Mouse (Mus musculus): ENCODE results near the gene E2f4. TPM values are rescaled to one million over a fixed set of nuclear protein-coding genes. Genes with fewer than 3 reads are reported as not detected.
A peak's percentile ranks its signal among the peaks of the same experiment; 100 is the strongest.
"Not testable (repeated sequence)": the region's sequence is repeated elsewhere in the genome, so short reads cannot be mapped to it uniquely, and the experiment has no call there.

Gene E2f4
- total and polyA plus RNA-seq, 3 experiments = 39.9 to 198 (median 51.0) TPM

DNA sequence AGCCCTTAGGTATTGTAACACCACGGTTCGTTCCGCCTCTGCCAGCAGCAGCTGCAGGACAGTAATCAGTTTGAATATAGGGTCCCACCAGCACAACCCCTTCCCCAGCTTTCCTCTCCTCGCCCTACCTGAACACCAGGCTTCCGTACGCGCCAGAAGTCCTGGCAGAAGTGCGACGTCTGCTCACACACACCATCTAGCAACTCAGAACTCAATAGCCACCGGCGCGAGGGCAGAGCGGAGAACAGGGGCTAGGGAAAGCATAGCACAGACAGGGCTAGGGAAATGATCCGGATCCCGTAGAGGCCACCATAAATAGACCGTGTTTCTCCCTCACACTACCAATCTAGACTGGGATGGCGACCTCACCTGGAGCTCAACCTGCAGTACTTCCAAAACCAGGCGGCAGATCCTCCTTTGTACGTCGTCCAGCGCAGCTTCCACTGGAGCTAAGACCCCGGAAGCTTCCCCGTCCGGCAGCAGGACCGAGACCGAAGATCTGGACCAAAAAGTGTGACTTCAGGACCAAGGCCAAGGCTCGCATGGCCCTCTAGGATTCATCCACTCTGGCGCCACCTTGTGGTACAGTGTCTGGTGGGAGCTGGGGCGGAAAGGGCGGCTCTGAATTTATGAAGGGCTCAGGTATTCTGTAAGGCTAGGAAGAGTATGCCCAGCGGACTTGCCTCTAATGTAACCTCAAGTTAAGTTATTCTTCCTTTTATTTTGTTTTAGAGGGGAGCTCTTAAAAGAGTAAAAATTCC lies 6.7 kb upstream of the E2f4 start:
- no peaks in the 10 kb centered on the region for H3K9me3 ChIP-seq (replicated peaks; ENCODE audit: low read length)
- H3K4me1 ChIP-seq (ENCODE audit: control insufficient read depth in 1 of 2, insufficient read depth in 2 of 2) = peaks cover 13 to 36% of the 10 kb centered on the region in 2 experiments
- in situ Hi-C loops (cut with MboI; ENCODE audit: low pct_ligation_motif_present, low pct_unique_long_range_greater_than_20kb, low sequenced_read_pairs) = loop anchor here (5.0 kb wide), 1 partner anchor 33 kb away; the partner anchor contains the start of gene B3gnt9
- H3K79me2 ChIP-seq (replicated peaks; ENCODE audit: control insufficient read depth, extremely low read depth, insufficient read depth, poor library complexity, severe bottlenecking) = no peaks in the 10 kb centered on the region
- no peak overlapping the region for H3K9ac ChIP-seq (ENCODE audit: insufficient read depth, low read depth)
- no peak overlapping the region for H3K4me3 ChIP-seq (replicated peaks in 1 of 3; ENCODE audit: low read depth in 2 of 3, low read length in 2 of 3, poor library complexity in 1 of 3)
- TF ChIP-seq SMC3 (IDR thresholded peaks at IDR 0.05; ENCODE audit: low read depth, low read length) (peak; percentile 77), RAD21 (IDR thresholded peaks at IDR 0.05; ENCODE audit: low read depth, low read length) (peak; percentile 49), CHD1 (IDR thresholded peaks at IDR 0.05; ENCODE audit: low read depth, low read length) (no peak), IRF4 (IDR thresholded peaks at IDR 0.05; ENCODE audit: low read depth, low read length) (0 out of 2 replicates have a peak, but pooled peaks have one; percentile 22), ELF1 (IDR thresholded peaks at IDR 0.05; ENCODE audit: low read depth, low read length) (0 out of 2 replicates have a peak, but pooled peaks have one; percentile 8), MXI1 (IDR thresholded peaks at IDR 0.05; ENCODE audit: low read depth, low read length) (peak; percentile 91), SIN3A (IDR thresholded peaks at IDR 0.05; ENCODE audit: low read length) (peak; percentile 96), CTCF (conservative IDR thresholded peaks at IDR 0.05 in 1 of 2, IDR thresholded peaks at IDR 0.05 in 1 of 2; ENCODE audit: low read depth in 2 of 2, low read length in 2 of 2) (peak; percentile 60 to 87), CHD2 (IDR thresholded peaks at IDR 0.05; ENCODE audit: low read length) (no peak), MAFK (IDR thresholded peaks at IDR 0.05; ENCODE audit: insufficient replicate concordance, low read length) (no peak), JUN (IDR thresholded peaks at IDR 0.05; ENCODE audit: insufficient read depth, low read depth, low read length) (no peak), MAX (IDR thresholded peaks at IDR 0.05; ENCODE audit: low read length) (0 out of 2 replicates have a peak, but pooled peaks have one; percentile 16)
- DNase-seq (ENCODE audit: extremely low read depth) = peak; percentile 89
- peaks cover 0 to 19% of the 10 kb centered on the region in 2 experiments for H3K36me3 ChIP-seq (replicated peaks in 1 of 2; ENCODE audit: control insufficient read depth in 1 of 2, insufficient read depth in 1 of 2, low read length in 1 of 2)
- H3K27ac ChIP-seq (ENCODE audit: insufficient read depth, low read depth) = no peak overlapping the region
- H3K27me3 ChIP-seq (replicated peaks) = no peaks in the 10 kb centered on the region
- H3K4me2 ChIP-seq (ENCODE audit: insufficient read depth, low read depth, poor library complexity, severe bottlenecking) = no peak overlapping the region
- dilution Hi-C loops (cut with MboI; ENCODE audit: extremely low pct_ligation_motif_present, extremely low pct_unique_long_range_greater_than_20kb, low sequenced_read_pairs) = no loop called here

DNA sequence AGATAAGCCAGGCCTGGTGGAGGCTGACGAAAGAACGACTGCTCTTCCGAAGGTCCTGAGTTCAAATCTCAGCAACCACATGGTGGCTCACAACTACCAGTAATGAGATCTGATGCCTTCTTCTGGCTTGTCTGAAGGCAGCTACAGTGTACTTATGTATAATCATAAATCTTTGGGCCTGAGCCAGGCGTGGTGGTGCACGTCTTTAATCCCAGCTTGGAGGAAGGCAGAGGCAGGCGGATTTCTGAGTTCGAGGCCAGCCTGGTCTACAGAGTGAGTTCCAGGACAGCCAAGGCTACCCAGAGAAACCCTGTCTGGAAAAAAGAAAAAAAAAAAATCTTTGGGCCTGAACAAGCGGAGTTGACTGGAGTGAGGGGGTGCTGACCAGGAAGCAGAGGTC lies 6.1 kb upstream of the E2f4 start:
- in situ Hi-C loops (cut with MboI; ENCODE audit: low pct_ligation_motif_present, low pct_unique_long_range_greater_than_20kb, low sequenced_read_pairs) = loop anchor here (5.0 kb wide), 1 partner anchor 34 kb away; the partner anchor contains the start of gene B3gnt9
- peaks cover 0 to 15% of the 10 kb centered on the region in 2 experiments for H3K36me3 ChIP-seq (replicated peaks in 1 of 2; ENCODE audit: control insufficient read depth in 1 of 2, insufficient read depth in 1 of 2, low read length in 1 of 2)
- H3K79me2 ChIP-seq (replicated peaks; ENCODE audit: control insufficient read depth, extremely low read depth, insufficient read depth, poor library complexity, severe bottlenecking); dilution Hi-C loops (cut with MboI; ENCODE audit: extremely low pct_ligation_motif_present, extremely low pct_unique_long_range_greater_than_20kb, low sequenced_read_pairs); H3K9me3 ChIP-seq (replicated peaks; ENCODE audit: low read length); DNase-seq (ENCODE audit: extremely low read depth); H3K27ac ChIP-seq (ENCODE audit: insufficient read depth, low read depth); H3K9ac ChIP-seq (ENCODE audit: insufficient read depth, low read depth); H3K4me2 ChIP-seq (ENCODE audit: insufficient read depth, low read depth, poor library complexity, severe bottlenecking); H3K27me3 ChIP-seq (replicated peaks); H3K4me3 ChIP-seq (replicated peaks in 1 of 3; ENCODE audit: low read depth in 2 of 3, low read length in 2 of 3, poor library complexity in 1 of 3): not testable (repeated sequence)
- peaks cover 13 to 40% of the 10 kb centered on the region in 2 experiments for H3K4me1 ChIP-seq (ENCODE audit: control insufficient read depth in 1 of 2, insufficient read depth in 2 of 2)

DNA sequence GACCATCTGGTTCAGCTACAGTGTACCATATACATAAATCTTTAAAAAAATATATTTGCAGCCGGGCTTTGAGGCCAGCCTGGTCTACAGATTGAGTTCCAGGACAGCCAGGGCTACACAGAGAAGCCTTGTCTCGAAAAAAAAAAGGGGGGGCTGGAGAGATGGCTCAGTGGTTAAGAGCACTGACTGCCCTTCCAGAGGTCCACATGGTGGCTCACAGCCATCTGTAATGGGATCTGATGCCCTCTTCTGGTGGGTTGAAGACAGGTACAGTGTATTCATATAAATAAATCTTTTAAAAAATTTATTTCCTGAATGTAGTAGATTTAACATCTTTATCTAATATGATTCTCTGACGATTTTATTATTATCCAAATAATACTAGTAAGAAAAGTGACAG lies 5.7 kb upstream of the E2f4 start:
- dilution Hi-C loops (cut with MboI; ENCODE audit: extremely low pct_ligation_motif_present, extremely low pct_unique_long_range_greater_than_20kb, low sequenced_read_pairs); H3K9me3 ChIP-seq (replicated peaks; ENCODE audit: low read length); H3K79me2 ChIP-seq (replicated peaks; ENCODE audit: control insufficient read depth, extremely low read depth, insufficient read depth, poor library complexity, severe bottlenecking); H3K4me2 ChIP-seq (ENCODE audit: insufficient read depth, low read depth, poor library complexity, severe bottlenecking); H3K27ac ChIP-seq (ENCODE audit: insufficient read depth, low read depth); H3K27me3 ChIP-seq (replicated peaks); H3K9ac ChIP-seq (ENCODE audit: insufficient read depth, low read depth); H3K4me3 ChIP-seq (replicated peaks in 1 of 3; ENCODE audit: low read depth in 2 of 3, low read length in 2 of 3, poor library complexity in 1 of 3); DNase-seq (ENCODE audit: extremely low read depth): not testable (repeated sequence)
- peak in 1 of 2 experiments; percentile 42; a peak in 2 of 4 replicates for TF ChIP-seq CTCF (conservative IDR thresholded peaks at IDR 0.05 in 1 of 2, IDR thresholded peaks at IDR 0.05 in 1 of 2; ENCODE audit: low read depth in 2 of 2, low read length in 2 of 2)
- TF ChIP-seq MYC (IDR thresholded peaks at IDR 0.05; ENCODE audit: low read depth, low read length) = peak; percentile 64; the same call in 1 of the 2 replicates
- TF ChIP-seq RAD21 (IDR thresholded peaks at IDR 0.05; ENCODE audit: low read depth, low read length) = peak; percentile 12
- in situ Hi-C loops (cut with MboI; ENCODE audit: low pct_ligation_motif_present, low pct_unique_long_range_greater_than_20kb, low sequenced_read_pairs) = loop anchor here (5.0 kb wide), 1 partner anchor 35 kb away; the partner anchor contains the start of gene B3gnt9
- H3K36me3 ChIP-seq (replicated peaks in 1 of 2; ENCODE audit: control insufficient read depth in 1 of 2, insufficient read depth in 1 of 2, low read length in 1 of 2) = peaks cover 0 to 13% of the 10 kb centered on the region in 2 experiments
- H3K4me1 ChIP-seq (ENCODE audit: control insufficient read depth in 1 of 2, insufficient read depth in 2 of 2) = peaks cover 13 to 40% of the 10 kb centered on the region in 2 experiments

All from CH12.LX (cell line).